Mouse (Mus musculus) cortical plate, adult 2 months (tissue): ENCODE results near the gene Cel.

Experiments used
- CTCF ChIP-seq: fragments of 200-500 bp; IDR thresholded peaks from 2 replicates; pipeline ENCODE4 v1.5.1; 2011; ENCODE audit warnings: mild to moderate bottlenecking, control low read depth, low read length; ENCODE audit not compliant: insufficient read depth; ENCODE audit errors: extremely low read depth
- POLR2A ChIP-seq: fragments of 200-500 bp; IDR thresholded peaks from 2 replicates; pipeline ENCODE4 v1.6.1; 2011; ENCODE audit warnings: mild to moderate bottlenecking, low read length, control low read depth; ENCODE audit not compliant: insufficient read depth; ENCODE audit errors: extremely low read depth

DNA sequence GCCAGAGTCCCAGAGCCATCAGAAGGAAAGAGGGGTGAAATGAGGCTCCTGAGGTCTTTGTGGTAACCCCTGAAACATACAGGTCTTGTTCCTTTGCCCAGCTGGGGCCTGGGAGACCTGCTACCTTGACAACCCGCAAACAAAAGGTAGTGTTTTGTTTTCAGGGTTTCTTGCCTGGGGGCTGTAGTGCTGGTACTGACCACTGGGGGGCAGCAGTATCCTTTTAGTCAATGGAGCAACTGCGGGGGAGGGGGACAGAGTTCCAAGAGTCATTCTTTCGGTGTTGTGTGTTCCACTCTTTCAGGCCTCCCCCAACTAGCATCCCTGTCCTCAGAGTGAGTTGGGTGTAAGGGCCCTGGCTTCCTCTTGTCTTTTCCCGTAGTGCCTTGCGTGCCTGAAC, 48.7 kb downstream of the Cel start:
- TF ChIP-seq CTCF (peak; percentile 89), POLR2A (no peak)
